Mouse (Mus musculus): ENCODE measurements around the gene Sinhcaf.

- no peak for TF ChIP-seq CTCF (IDR thresholded peaks at IDR 0.05; ENCODE audit: borderline replicate concordance, control insufficient read depth, extremely low read depth, insufficient read depth, low read length, poor library complexity)
- no peak for TF ChIP-seq POLR2A (IDR thresholded peaks at IDR 0.05; ENCODE audit: control insufficient read depth, extremely low read depth, insufficient read depth, low read length, poor library complexity)
These were observed 15.0 kb downstream of the Sinhcaf start for GRCm38 (mm10) chr6:148931281-148931680.

All from thymus, adult 2 months (tissue).